Mouse (Mus musculus) liver (tissue): Measurements from ENCODE around the gene Leng9.

Experiments
- DNase-seq: peaks from one replicate; pipeline ENCODE4 v3.0.0-alpha.2; 2020; ENCODE audit warnings: mixed read lengths

Leng9 gene

DNA sequence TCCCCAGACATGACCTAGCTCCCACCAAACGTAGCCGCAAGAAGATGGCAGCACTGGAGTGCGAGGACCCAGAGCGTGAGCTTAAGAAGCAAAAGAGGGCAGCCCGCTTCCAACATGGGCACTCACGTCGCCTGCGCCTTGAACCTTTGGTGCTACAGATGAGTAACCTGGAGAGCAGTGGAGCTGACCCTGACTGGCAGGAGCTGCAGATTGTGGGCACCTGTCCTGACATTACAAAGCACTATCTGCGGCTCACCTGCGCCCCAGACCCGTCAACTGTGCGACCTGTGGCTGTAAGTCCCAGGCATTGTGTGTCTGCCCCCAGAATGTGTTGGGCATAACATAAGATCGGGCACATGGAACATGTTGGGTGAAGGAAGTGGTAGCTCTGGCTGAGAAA, 6.1 kb downstream of the Leng9 start:
- DNase-seq: no peak

DNA sequence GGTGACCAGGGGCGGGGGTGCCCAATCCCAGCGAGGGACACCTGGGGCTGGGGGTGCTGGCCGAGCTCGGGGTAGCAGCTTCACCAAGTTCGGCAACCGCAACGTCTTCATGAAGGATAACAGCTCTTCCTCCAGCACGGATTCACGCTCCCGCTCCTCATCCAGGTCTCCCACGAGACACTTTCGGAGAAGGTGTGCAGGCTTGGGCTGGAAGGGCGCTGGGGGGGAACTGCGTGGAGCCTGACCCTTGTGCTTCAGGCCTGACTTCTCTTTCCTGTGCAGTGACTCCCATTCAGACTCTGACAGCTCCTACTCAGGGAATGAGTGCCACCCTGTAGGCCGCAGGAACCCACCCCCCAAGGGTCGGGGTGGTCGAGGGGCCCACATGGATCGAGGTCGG, 6.7 kb downstream of the Leng9 start:
- DNase-seq: no peak

DNA sequence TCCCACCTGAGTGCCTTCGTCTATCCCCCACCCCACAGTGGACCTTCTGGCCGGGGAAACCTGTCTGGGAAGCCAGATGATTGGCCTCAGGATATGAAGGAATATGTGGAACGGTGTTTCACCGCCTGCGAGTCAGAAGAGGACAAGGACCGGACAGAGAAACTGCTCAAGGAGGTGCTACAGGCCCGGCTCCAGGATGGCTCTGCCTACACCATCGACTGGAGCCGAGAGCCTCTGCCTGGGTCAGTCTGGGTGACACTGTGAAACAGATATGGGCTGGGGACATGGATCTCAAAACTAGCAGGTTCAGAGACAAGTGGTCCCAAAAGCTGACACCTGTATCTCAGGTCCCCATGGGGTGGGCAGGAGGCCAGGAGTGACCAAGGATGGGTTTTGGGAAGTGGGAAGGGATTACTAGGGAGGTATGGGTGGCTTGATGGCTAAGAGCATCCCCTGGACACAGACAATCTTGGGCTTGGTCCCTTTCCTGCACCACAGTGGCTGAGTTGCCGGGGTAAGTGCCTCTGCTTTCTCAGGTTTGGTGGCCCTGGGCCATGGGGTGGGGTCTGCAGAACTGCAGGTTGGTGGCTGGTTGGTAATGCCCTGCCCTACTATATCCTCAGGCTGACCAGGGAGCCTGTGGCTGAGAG, 7.3 kb downstream of the Leng9 start:
- DNase-seq: no peak

DNA sequence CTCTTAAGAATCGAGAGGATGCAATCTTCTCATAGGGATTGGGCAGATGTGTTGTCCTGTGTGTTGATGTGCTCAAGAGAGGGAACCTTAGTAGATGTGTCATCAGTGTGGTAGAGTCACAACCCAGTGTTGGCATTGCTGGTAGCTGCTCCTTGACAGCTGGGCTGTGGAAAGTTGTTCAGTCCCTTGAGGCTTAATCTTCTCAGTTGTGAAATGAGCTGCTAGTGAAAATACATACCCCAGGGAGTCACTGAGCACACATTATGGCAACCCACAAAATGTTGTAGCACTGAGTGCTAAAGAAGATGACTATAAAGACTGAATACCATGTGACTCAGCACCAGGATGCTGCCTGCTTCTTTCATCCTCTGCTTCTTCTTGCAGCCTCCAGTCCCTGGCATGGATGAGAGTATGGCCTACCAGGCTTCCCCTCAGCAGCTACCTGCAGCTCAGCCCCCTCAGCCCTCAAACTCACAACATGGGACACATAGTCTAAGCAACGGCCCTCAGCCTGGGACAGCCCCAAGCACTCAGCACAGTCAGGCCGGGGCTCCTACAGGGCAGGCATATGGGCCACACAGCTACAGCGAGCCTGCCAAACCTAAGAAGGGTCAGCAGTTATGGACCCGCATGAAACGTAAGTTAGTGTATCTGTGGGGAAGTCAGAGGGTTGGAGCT, 8.4 kb downstream of the Leng9 start:
- DNase-seq: no peak

DNA sequence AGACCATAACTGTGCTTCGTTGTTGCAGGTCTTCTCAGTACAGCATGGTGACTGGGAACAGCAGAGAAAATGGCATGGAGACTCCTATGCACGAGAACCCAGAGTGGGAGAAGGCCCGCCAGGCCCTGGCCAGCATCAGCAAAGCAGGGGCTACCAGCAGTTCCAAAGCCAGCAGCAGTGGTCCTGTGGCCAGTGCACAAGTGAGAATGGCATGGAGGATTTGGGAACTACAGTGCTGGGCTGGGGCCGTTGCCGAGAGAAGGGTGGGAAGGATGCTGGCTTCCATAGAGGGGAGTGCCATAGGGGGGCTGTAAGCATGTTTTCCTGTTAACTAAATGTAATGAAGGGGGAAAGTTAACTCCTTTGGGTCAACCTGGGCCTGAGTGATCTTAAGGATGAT, 10.8 kb downstream of the Leng9 start:
- no peak for DNase-seq

DNA sequence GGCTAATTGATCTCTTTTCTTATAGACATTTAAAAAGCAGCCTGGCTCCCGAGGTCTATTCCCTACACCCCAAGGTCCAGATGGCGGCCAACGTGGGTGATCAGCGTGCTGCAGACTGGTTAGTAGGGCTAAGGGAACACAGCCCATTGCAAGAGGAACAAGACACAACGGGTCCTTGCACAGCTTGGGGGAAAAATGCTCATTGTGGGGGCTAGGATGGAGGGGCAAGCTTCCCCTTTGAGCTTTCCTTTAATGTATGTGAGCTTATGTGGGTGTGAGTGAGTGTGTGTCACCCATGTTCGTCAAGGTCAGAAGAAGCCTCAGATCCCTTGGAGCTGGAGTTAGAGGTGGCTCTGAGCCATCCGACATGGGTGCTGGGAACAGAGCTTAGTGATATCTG, 11.5 kb downstream of the Leng9 start:
- DNase-seq: no peak

DNA sequence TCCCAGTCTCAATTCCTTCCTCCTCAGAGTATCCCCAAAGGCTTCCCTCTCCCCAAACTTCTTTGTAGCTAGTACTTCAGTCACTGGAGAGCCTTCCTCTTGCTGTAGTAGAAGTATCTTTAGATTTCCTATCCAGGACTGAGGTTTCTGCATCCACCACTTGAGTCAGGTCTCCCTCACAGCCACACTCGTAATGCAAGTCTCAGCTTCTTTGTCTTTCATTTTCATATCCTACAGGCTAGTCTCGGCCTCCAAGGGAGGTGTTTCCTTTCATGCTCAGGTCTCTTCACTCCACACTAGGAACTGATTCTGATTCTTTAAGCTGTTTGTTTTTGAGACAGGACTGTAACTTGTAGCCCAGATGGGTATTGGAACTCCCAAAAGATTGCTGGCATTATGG, 12.0 kb downstream of the Leng9 start:
- no peak for DNase-seq

DNA sequence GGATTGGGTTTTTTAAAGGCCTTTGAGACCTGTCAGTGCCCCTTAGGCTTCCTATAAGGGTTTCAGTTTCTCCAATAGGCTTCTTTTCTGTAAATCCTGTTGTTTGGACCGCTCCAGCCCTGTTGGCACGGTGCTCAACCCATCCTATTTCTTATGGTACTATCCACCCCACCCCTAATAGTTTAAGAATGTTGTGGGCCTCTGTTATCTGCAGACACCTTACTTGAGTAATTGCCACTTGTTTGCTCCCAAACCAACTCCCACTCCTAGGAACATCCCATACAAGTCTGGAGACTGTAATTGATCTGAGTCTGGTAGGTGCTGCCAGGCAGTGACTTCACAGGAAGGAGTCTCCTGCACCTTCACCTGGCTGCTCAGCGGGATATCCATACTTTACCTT, 12.4 kb downstream of the Leng9 start:
- no peak for DNase-seq

DNA sequence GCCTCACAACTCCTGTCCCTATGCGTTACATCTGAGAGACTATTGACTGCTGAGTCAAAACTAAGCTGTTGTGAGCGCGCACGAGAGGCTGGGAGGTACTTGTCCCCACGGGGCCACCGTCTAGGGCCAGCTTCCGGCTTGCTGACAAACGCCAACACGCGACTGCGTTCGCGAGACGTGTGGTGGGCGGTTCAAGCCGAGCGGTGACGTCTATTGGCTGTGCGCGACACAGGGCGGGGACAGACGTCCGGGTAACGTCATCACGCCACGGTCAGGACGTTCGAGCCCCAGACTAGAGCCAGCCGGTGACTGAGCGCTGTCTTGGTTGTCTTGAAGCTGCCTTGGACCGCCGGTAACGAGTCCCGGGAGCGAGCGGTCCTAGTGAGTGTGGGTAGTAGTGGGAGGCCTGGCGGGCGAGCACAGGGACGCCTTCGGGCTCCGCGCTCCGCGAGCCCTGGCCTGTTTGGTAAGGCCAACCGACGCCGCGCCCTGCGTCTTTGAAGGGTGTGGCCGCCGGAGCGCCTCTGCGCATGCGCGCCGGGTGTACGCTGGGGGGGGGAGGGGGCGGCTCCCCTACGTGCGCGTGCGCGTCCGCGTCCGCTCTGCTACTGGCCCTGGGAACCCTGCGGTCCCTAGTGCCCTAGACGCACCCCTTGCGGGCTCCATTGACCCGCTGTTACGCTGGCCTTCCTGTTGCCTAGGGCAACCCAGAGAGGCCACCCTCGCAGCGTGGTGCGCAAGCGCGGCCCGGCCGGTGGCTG, 13.2 kb downstream of the Leng9 start, which contains the start of gene Leng8:
Leng8 (plus strand) TSS at position 269 of the 761 bp plus-strand sequence.
- DNase-seq: peak; percentile 99

DNA sequence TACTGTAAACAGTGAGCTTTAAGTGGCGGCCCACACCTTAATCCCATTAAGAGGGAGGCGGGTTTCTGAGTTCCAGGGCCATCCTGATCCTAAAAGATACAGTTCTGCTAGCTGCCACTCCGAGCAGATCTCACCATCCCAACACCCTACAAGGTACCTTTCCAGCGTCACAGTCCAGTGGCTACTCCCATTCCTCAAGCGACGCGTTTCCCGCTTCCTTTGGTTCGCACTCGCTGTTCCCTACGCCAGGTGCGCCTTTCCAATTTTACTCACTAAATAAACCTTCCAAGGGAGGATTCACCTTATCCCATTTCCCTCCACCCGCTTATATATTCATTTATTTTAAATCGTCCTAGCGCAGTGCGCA, 13.8 kb downstream of the Leng9 start:
- DNase-seq: no peak

DNA sequence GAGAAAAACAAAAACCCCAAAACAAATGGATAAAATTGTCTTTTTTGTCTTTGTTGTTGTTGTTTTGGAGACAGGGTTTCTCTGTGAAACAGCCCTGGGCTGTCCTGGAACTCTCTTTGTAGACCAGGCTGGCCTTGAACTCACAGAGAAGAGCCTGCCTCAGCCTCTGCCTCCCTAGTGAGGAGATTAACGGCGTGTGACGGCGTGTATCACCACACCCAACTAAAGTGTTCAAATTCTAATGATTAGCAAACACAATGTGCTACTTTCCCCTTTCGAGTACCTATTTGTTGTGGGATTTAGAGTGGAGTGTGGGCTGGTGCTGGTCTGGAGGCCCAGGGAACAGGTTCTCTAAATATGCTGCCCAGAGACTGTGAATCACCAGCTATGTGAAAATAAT, 15.3 kb downstream of the Leng9 start:
- no peak for DNase-seq

DNA sequence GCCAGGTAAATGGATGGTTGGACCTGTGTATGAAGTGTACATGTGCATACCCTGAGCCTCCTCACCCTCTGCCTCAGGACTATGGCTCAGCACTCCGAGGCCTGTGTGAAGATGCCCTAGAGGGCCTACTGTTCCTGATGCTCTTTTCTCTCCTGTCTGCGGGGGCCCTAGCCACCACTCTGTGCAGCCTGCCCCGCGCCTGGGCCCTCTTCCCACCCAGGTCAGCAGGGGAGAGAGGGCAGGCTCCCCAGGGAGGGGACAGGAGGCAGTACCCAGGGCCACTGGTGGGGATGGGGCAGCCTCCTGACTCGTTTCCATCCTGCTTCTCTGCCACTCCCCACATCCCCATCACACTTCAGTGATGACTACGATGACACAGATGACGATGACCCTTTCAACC, 17.2 kb downstream of the Leng9 start:
- DNase-seq: no peak

DNA sequence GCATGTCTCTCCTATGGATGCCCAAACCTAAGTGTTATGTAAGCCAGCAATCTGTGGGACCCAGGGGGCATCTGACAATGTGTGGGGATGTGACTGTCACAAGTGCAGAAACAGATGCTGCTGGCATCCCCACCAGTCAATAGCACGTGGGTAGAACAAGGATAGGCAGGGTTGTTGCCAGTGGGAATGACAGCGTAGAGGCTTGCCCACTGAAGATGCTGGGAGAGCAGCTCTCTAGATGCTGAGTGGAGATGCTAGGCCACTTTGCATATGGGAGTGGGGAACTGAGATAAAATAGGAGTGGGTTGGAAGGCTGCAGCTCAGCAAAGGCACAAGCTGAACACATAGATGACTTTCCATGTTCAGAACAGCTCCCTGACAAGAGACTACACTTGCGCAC, 17.6 kb downstream of the Leng9 start:
- DNase-seq: no peak

DNA sequence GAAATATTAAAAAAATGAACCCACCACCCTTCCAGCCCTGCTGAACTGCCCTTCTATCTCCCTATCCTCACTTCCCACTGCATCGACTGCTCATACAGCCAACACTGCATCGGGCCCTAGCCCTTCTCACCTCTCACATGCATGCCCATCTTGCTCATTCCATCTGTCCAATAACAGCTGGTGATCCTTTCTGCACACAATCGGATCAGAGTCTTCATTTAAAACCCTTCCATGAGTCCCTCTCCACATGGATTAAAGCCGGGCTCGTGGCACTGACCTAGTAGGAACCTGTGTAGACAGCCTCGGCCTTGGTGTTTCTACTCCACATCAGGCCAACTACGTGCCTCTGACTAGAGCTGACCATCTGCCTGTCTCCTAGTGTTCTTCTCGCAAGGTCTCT, 18.2 kb downstream of the Leng9 start:
- DNase-seq: no peak

DNA sequence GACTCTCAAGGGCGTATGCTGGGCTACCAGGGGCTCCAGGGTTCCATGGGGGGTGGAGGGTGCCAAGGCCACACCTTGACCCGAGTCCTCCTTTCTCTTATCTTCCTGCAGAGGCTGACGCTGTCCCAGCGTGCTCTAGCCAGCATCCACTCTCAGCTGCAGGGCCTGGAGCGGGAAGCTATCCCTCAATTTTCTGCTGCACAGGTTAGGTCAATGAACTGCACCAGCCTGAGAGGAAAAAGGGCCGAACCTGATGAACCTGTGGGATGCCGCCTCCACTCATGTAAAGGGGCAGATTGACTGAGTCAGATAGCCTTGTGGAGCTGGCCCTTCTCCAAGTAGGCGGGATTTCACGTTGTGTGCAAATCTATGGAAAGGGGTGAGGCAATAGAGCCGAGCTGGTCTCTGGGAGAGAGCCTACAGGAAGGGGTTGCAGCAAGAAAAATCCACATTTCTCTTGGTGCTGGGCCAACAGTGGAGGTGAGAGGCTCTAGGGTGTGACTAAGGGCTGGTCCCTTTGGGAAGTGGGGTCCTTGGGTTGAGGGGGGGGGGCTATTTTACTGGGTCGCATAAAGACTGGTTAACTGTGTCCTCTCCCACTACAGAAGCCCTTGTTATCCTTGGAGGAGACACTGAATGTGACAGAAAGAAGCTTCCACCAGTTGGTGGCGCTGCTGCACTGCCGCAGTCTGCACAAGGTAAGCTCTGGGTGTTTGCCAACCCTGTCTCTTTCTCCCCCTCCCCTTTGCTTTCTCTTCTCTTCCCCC, 19.3 kb downstream of the Leng9 start:
- DNase-seq: peak; percentile 85

DNA sequence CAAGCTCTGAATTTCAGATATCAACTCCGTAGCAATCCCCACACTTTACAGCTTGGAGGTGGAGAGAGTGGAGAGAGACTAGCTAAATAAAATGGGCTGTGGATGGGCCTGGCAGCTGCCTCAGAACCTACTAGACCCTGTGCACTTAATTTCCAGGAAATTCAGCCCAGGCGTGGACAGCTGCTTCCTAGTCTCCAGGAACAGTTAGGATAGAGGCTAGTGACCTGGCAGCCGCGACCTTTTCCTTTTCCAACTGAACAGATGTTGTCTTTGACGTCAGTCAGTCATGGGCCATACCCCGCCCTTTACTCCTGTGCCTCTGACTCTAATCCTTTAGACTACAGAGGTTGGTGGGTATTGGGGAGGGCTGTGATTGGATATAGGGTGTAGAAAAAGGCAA, 21.3 kb downstream of the Leng9 start:
- DNase-seq: no peak

DNA sequence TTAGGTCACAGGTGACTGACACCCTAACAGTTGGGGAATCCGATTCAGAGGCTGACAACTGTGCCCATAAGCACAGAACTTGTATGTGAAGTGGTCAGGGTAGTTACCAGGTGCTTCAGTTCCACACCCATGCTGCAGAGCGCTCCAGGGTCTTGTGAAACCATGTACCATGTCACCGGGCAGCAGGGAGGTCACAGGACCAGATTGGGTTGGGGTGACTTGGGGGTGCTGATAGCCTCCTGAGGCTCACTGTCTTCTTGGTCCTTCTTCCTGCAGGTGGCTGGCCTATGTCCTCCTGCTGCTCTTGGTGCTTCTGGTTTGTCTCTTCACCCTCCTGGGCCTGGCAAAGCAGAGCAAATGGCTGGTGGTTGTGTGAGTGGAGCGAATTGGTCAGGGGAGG, 22.3 kb downstream of the Leng9 start:
- no peak for DNase-seq

DNA sequence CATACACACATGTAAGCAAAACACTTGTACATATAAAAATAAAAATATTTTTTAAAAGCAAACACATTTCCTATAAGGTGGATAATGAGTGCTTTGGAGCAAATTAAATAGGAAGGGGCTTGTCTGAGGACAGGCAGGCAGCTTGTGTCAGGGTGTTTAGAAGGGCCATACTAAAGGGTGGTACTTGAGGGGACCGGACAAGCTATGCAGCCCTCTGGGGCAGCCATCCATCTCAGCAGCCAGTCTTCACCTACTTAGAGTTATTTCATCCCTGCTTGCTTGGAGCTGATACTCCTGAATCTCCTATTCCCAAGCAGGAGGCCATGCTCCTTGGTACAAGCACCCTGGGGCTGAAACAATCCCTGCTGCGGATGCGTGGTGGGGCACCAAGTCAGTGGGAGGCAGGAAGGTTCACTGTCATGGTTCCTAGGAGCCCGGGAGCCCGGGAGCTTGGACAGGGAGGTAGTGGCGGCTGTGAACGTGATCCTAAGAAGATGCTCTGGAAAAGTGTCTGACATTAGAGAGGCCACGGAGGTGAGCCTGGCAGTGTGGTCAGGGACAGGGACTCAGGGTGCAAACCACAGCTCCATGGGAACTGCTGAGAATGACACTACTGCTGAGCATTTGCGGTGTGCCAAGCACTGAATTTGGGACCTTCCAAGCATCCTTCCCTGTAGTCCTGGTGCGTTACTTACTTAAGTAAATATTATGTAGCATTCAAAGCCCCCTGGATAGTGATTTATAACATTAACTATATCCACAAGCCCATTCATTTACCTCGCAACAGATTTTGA, 23.0 kb downstream of the Leng9 start:
- no peak for DNase-seq

DNA sequence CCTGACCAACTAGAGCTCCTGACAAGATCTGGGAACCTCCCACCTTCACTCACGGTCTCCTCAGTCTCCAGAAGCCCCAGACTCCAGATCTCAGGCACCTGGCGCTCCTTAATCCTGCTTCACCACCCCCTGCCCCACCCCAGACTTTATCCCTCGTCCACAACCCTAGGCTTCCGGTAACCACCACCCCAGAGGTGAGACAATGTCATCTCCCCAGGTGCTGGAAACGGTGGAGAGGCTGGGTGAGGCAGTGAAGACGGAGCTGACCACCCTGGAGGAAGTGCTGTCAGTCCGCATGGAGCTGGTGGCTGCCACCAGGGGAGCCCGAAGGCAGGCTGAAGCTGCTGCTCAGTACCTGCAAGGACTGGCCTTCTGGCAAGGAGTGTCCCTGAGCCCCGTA, 24.9 kb downstream of the Leng9 start:
- no peak for DNase-seq

DNA sequence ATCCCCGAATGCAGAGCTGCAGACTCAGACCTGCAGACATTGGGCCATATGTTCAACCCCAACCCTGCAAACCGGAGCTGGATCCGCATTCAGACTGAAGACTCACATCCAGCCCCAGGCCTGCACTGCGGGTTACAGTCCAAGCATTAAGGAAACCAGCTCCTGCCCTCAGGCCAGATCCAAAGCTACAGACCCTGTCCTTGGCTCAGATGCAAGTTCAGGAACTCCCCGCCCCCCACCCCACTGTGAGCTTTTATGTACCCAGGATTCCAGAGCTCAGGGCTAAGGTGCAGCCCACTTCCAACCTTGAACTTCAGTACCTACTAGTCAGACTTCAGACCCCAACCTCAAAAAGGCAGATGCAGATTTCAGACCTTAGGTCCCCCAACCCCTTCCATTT, 25.3 kb downstream of the Leng9 start:
- DNase-seq: no peak

DNA sequence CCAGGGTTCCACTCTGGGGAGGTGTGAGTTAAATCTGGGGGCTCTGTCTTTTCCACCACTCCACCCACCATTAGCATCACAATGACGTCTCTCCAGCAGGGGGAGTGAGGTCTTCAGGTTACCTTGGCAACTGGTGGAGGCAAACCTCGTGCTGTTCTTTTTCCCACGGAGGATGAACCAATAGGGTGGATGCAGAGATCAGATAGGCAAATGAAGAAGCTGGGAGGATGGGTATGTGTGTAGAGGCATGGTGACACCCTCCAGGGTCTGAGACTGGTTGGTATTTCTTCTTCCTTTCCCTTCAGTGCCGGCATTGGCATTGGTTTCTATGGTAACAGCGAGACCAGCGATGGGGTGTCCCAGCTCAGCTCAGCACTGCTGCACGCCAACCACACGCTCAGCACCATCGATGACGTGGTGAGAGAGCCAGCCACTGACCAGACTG, 25.8 kb downstream of the Leng9 start:
- DNase-seq: no peak

DNA sequence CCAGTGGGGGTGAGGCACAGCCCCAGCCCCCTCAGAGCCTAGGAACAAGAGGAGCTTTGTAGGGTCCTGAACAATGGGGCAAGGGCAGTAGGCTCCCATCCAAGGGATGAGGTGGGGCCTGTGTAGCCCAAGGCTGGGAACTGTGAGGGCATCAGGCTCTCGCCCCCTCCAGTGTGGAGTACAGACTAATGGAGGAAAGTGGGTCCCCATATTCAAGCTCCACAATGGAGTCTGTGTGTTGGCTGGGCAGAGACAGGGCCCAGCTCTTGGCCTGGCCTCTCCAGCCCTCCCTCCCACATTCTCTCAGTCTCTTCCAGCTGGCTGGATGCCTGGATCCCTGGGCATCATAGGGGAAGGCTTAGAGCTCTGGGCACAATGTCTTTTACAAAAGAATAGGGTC, 26.4 kb downstream of the Leng9 start:
- no peak for DNase-seq

DNA sequence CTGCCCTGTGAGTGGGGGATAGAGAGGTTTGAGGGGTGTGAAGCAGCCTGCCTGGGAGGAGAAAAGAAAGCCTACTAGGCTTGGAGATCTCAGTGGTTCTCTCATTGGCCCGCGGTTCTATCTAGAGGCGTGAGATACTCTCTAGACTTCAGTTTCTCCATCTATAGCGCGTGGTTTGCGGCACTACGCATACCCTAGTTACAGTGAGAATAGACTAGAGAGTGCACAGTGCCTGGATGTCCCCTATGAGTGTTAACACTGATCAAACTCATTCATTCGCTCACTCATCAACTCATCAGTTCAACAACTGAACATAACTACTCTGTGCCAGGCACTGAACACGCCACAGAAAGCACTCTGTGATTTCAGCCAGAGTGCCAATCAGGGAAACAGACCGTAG, 27.4 kb downstream of the Leng9 start:
- no peak for DNase-seq
